Comparison of ENCODE assay signal across 12 mouse cellular contexts in the genomic region with DNA sequence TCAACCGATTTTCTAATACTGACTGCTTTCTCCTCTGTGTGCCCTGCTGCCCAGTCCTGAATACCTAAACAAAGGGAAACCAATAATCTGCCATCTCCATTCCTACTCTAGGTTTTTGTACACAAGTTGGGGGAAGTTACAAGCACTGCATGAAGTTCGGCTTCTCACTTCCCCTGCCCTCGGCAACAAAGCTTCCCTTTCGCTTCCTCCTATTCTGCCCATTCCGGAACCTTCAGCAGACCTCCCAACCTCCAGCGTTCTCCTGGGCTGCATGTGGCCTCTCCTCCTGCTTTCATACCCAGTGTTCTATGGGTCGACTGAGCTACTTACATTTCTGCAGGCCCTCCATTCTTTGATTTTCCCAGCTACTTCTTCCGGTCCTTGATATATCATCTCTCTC.
A peak's percentile ranks its signal among the peaks of the same experiment; 100 is the strongest.
DNase-seq lines count a peak whose midpoint lies in the region.
"Had no signal": no experiment of that assay in that cellular context is flagged by ENCODE, and none has a peak within 500 bp of the region (broad histone marks: within the 10 kb centered on the region; RNA-seq: fewer than 3 reads in every experiment).

No protein-coding gene starts in this region.

- DNase-seq in gastrocnemius, adult 18-20 months (ENCODE audit: low spot score) = peak; percentile 12
- DNase-seq in gastrocnemius, postnatal 10 days = no peak
- DNase-seq in layer of hippocampus, adult 9-11 months = peak; percentile 19
- no peak for DNase-seq in layer of hippocampus, adult 18-20 months (ENCODE audit: low spot score in 2 of 2)
- peak; percentile 25 to 41 for DNase-seq in spleen, postnatal 36 days (ENCODE audit: low spot score in 2 of 2)
- no peak for DNase-seq in spleen, postnatal 14 days (ENCODE audit: low spot score in 2 of 2)
- no peak for DNase-seq in thymus, postnatal 25 days
- no peak for DNase-seq in adrenal gland, adult 18-20 months (ENCODE audit: low spot score in 2 of 2)
- DNase-seq: cerebellum, postnatal 10 days; layer of hippocampus, postnatal 36 days; lung, embryonic 14.5 days; thymus, adult 2 months had no signal

Comparison
In these comparisons a context has a peak if more than half of its experiments do, and no peak if none do; other contexts are left out.
1. DNase-seq: peak in gastrocnemius, adult 18-20 months (single experiment), layer of hippocampus, adult 9-11 months (single experiment) and spleen, postnatal 36 days (2 of 2); none in gastrocnemius, postnatal 10 days (single experiment), layer of hippocampus, adult 18-20 months (0 of 2), spleen, postnatal 14 days (0 of 2), thymus, postnatal 25 days (single experiment) and adrenal gland, adult 18-20 months (0 of 2).